Comparison of ENCODE assay signal across 24 mouse cellular contexts in genomic region chr14:24588041-24588440, GRCm38 (mm10).
DNase-seq lines count a peak whose midpoint lies in the region; ATAC-seq and TF ChIP-seq lines count a peak whose summit lies in the region.
"Had no signal": no experiment of that assay in that cellular context is flagged by ENCODE, and none has a peak within 500 bp of the region (broad histone marks: within the 10 kb centered on the region; RNA-seq: fewer than 3 reads in every experiment).

No protein-coding gene starts in this region.

- WGBS in midbrain, embryonic 13.5 days: 63% methylated on average over 3 of the region's 3 CpGs
- WGBS in midbrain, embryonic 11.5 days: 79% methylated on average over 3 of the region's 3 CpGs
- WGBS in hindbrain, embryonic 15.5 days: 44% methylated on average over 3 of the region's 3 CpGs
- 29% methylated on average over 3 of the region's 3 CpGs for WGBS in neural tube, embryonic 14.5 days
- 59% methylated on average over 3 of the region's 3 CpGs for WGBS in lung, postnatal 0 days

- no peaks in the 10 kb centered on the region for H3K9me3 ChIP-seq in midbrain, embryonic 13.5 days
- no peaks in the 10 kb centered on the region for H3K9me3 ChIP-seq in midbrain, embryonic 11.5 days (ENCODE audit: control insufficient read depth, low read length)
- H3K9me3 ChIP-seq in hindbrain, embryonic 15.5 days: no peaks in the 10 kb centered on the region
- no peaks in the 10 kb centered on the region for H3K9me3 ChIP-seq in neural tube, embryonic 14.5 days (ENCODE audit: control insufficient read depth, low read length)
- H3K9me3 ChIP-seq in lung, postnatal 0 days (ENCODE audit: low read length): no peaks in the 10 kb centered on the region
- H3K9me3 ChIP-seq: embryonic facial prominence, embryonic 15.5 days; heart, embryonic 12.5 days; kidney, embryonic 15.5 days; limb, embryonic 12.5 days; midbrain, embryonic 12.5 days had no signal

- no peak for TF ChIP-seq EP300 in lung, postnatal 0 days (IDR thresholded peaks at IDR 0.05)

- no peak overlapping the region for H3K4me3 ChIP-seq in midbrain, embryonic 13.5 days (replicated peaks)
- no peak overlapping the region for H3K4me3 ChIP-seq in midbrain, embryonic 11.5 days (ENCODE audit: low read depth, low read length)
- H3K4me3 ChIP-seq in hindbrain, embryonic 15.5 days: no peak overlapping the region
- H3K4me3 ChIP-seq in neural tube, embryonic 14.5 days (ENCODE audit: low read depth, low read length): no peak overlapping the region
- no peak overlapping the region for H3K4me3 ChIP-seq in lung, postnatal 0 days (ENCODE audit: low read depth, low read length)
- H3K4me3 ChIP-seq: embryonic facial prominence, embryonic 15.5 days; heart, embryonic 12.5 days; kidney, embryonic 15.5 days; limb, embryonic 12.5 days; midbrain, embryonic 12.5 days had no signal

- TF ChIP-seq CTCF in lung, postnatal 0 days (IDR thresholded peaks at IDR 0.05): no peak

- peak; percentile 79 for DNase-seq in cerebellum, postnatal 10 days
- no peak for DNase-seq in cerebellum, adult 9-10 months
- DNase-seq in midbrain, embryonic 11.5 days (ENCODE audit: low spot score, missing footprints): no peak
- no peak for DNase-seq in adipocyte (ENCODE audit: low spot score)
- DNase-seq in lung, postnatal 0 days (ENCODE audit: low spot score): no peak
- DNase-seq: cerebellum, adult 18-20 months; gastrocnemius, postnatal 14 days; heart, adult 18-20 months; heart, postnatal 10 days; kidney, postnatal 4 days; liver, postnatal 0 days; lung, postnatal 10 days; right cerebral cortex, postnatal 25 days; thymus, postnatal 14 days had no signal

- H3K9ac ChIP-seq in midbrain, embryonic 13.5 days (replicated peaks): no peak overlapping the region
- no peak overlapping the region for H3K9ac ChIP-seq in midbrain, embryonic 11.5 days (ENCODE audit: low read length)
- no peak overlapping the region for H3K9ac ChIP-seq in hindbrain, embryonic 15.5 days
- no peak overlapping the region for H3K9ac ChIP-seq in neural tube, embryonic 14.5 days (replicated peaks; ENCODE audit: low read depth, low read length)
- H3K9ac ChIP-seq in lung, postnatal 0 days (replicated peaks; ENCODE audit: low read depth): no peak overlapping the region
- H3K9ac ChIP-seq: embryonic facial prominence, embryonic 15.5 days; heart, embryonic 12.5 days; kidney, embryonic 15.5 days; limb, embryonic 12.5 days; liver, postnatal 0 days; midbrain, embryonic 12.5 days had no signal

- H3K27me3 ChIP-seq in midbrain, embryonic 13.5 days: no peaks in the 10 kb centered on the region
- H3K27me3 ChIP-seq in midbrain, embryonic 11.5 days (ENCODE audit: control insufficient read depth, insufficient read depth, low read length): no peaks in the 10 kb centered on the region
- no peaks in the 10 kb centered on the region for H3K27me3 ChIP-seq in hindbrain, embryonic 15.5 days
- H3K27me3 ChIP-seq in neural tube, embryonic 14.5 days (ENCODE audit: control insufficient read depth, insufficient read depth, low read length): no peaks in the 10 kb centered on the region
- H3K27me3 ChIP-seq in lung, postnatal 0 days (replicated peaks; ENCODE audit: insufficient read depth, low read length): no peaks in the 10 kb centered on the region
- H3K27me3 ChIP-seq: embryonic facial prominence, embryonic 15.5 days; heart, embryonic 12.5 days; kidney, embryonic 15.5 days; limb, embryonic 12.5 days; midbrain, embryonic 12.5 days had no signal

- no peak for ATAC-seq in midbrain, embryonic 13.5 days
- ATAC-seq in midbrain, embryonic 11.5 days (ENCODE audit: low FRiP score): no peak
- no peak for ATAC-seq in hindbrain, embryonic 15.5 days (ENCODE audit: low FRiP score, low read depth)
- no peak for ATAC-seq in neural tube, embryonic 14.5 days (ENCODE audit: low read depth)
- ATAC-seq in lung, postnatal 0 days: no peak
- ATAC-seq: intestine, postnatal 0 days; liver, postnatal 0 days had no signal

- no peak overlapping the region for H3K4me2 ChIP-seq in midbrain, embryonic 13.5 days (replicated peaks)
- no peak overlapping the region for H3K4me2 ChIP-seq in midbrain, embryonic 11.5 days
- no peak overlapping the region for H3K4me2 ChIP-seq in hindbrain, embryonic 15.5 days
- H3K4me2 ChIP-seq in neural tube, embryonic 14.5 days (ENCODE audit: low read depth, low read length): no peak overlapping the region
- no peak overlapping the region for H3K4me2 ChIP-seq in lung, postnatal 0 days (replicated peaks; ENCODE audit: low read depth, low read length)
- H3K4me2 ChIP-seq: embryonic facial prominence, embryonic 15.5 days; heart, embryonic 12.5 days; kidney, embryonic 15.5 days; limb, embryonic 12.5 days; liver, embryonic 11.5 days; midbrain, embryonic 12.5 days had no signal

- peaks cover 19% of the 10 kb centered on the region for H3K4me1 ChIP-seq in midbrain, embryonic 13.5 days (replicated peaks)
- H3K4me1 ChIP-seq in midbrain, embryonic 11.5 days (ENCODE audit: control insufficient read depth, insufficient read depth, low read length): no peaks in the 10 kb centered on the region
- H3K4me1 ChIP-seq in hindbrain, embryonic 15.5 days (replicated peaks): peaks cover 21% of the 10 kb centered on the region
- peaks cover 12% of the 10 kb centered on the region for H3K4me1 ChIP-seq in neural tube, embryonic 14.5 days (ENCODE audit: control insufficient read depth, insufficient read depth, low read length)
- no peaks in the 10 kb centered on the region for H3K4me1 ChIP-seq in lung, postnatal 0 days (ENCODE audit: insufficient read depth, low read depth, low read length)
- H3K4me1 ChIP-seq: embryonic facial prominence, embryonic 15.5 days; heart, embryonic 12.5 days; kidney, embryonic 15.5 days; limb, embryonic 12.5 days had no signal

- H3K36me3 ChIP-seq in midbrain, embryonic 13.5 days: no peaks in the 10 kb centered on the region
- H3K36me3 ChIP-seq in midbrain, embryonic 11.5 days (ENCODE audit: control insufficient read depth, insufficient read depth, low read length): no peaks in the 10 kb centered on the region
- no peaks in the 10 kb centered on the region for H3K36me3 ChIP-seq in hindbrain, embryonic 15.5 days
- no peaks in the 10 kb centered on the region for H3K36me3 ChIP-seq in neural tube, embryonic 14.5 days (ENCODE audit: control insufficient read depth, insufficient read depth, low read length)
- no peaks in the 10 kb centered on the region for H3K36me3 ChIP-seq in lung, postnatal 0 days (ENCODE audit: insufficient read depth, low read length)
- H3K36me3 ChIP-seq: embryonic facial prominence, embryonic 15.5 days; heart, embryonic 12.5 days; kidney, embryonic 15.5 days; limb, embryonic 12.5 days; midbrain, embryonic 12.5 days had no signal

- H3K27ac ChIP-seq in midbrain, embryonic 13.5 days: peak overlapping the region; percentile 86
- H3K27ac ChIP-seq in midbrain, embryonic 11.5 days (ENCODE audit: low read depth, low read length): no peak overlapping the region
- peak overlapping the region; percentile 90 for H3K27ac ChIP-seq in hindbrain, embryonic 15.5 days (replicated peaks)
- H3K27ac ChIP-seq in neural tube, embryonic 14.5 days (ENCODE audit: low read depth, low read length): peak overlapping the region; percentile 89
- H3K27ac ChIP-seq in lung, postnatal 0 days (ENCODE audit: low read length): no peak overlapping the region
- H3K27ac ChIP-seq: embryonic facial prominence, embryonic 15.5 days; kidney, embryonic 15.5 days; limb, embryonic 12.5 days had no signal

Comparison
In these comparisons a context has a peak if more than half of its experiments do, and no peak if none do; other contexts are left out.
1. DNase-seq: peak in cerebellum, postnatal 10 days (2 of 2); none in cerebellum, adult 9-10 months (single experiment), midbrain, embryonic 11.5 days (single experiment), adipocyte (single experiment) and lung, postnatal 0 days (single experiment).
2. H3K27ac ChIP-seq: peak in midbrain, embryonic 13.5 days (single experiment), hindbrain, embryonic 15.5 days (single experiment) and neural tube, embryonic 14.5 days (single experiment); none in midbrain, embryonic 11.5 days (single experiment) and lung, postnatal 0 days (single experiment).